Mouse (Mus musculus) liver, embryonic 11.5 days (tissue): ENCODE measurements around the gene Gzf1. TPM values are rescaled to one million over a fixed set of nuclear protein-coding genes. Genes with fewer than 3 reads are reported as not detected.

Experiments
- ATAC-seq: fragments of 200-750 bp; cut with Nextera tagmentation; replicated peaks from 2 replicates; pipeline ENCODE4 v1.8.0; 2017; ENCODE audit warnings: moderate number of reproducible peaks, mild to moderate bottlenecking, moderate TSS enrichment, moderate library complexity; ENCODE audit not compliant: low FRiP score
- DNase-seq: peaks from one replicate; pipeline ENCODE4 v3.0.0-alpha.2; 2017; ENCODE audit warnings: low spot score
- H3K27ac ChIP-seq: fragments of 300-500 bp; sonication (generic); 2 replicates; pipeline ENCODE4 v1.5.1; 2014; ENCODE audit warnings: mild to moderate bottlenecking, low read depth, low read length, control low read depth
- H3K27me3 ChIP-seq: fragments of 300-500 bp; sonication (generic); replicated peaks from 2 replicates; pipeline ENCODE4 v1.6.1; 2014; ENCODE audit warnings: low read length, mixed read lengths; ENCODE audit not compliant: control insufficient read depth, insufficient read depth
- H3K36me3 ChIP-seq: fragments of 300-500 bp; sonication (generic); 2 replicates; pipeline ENCODE4 v1.6.1; 2014; ENCODE audit warnings: mild to moderate bottlenecking, low read length, moderate library complexity, mixed read lengths; ENCODE audit not compliant: control insufficient read depth, insufficient read depth
- H3K4me1 ChIP-seq: fragments of 300-500 bp; sonication (generic); replicated peaks from 2 replicates; pipeline ENCODE4 v1.6.1; 2014; ENCODE audit warnings: low read length, mixed read lengths; ENCODE audit not compliant: control insufficient read depth, insufficient read depth
- H3K4me2 ChIP-seq: fragments of 300-500 bp; sonication (generic); 2 replicates; pipeline ENCODE4 v1.6.1; 2014; ENCODE audit warnings: mild to moderate bottlenecking, control low read depth, moderate library complexity
- H3K4me3 ChIP-seq: fragments of 300-500 bp; sonication (generic); 2 replicates; pipeline ENCODE4 v1.5.1; 2014; ENCODE audit warnings: low read depth, low read length, control low read depth
- H3K9ac ChIP-seq: fragments of 300-500 bp; sonication (generic); 2 replicates; pipeline ENCODE4 v1.6.1; 2014; ENCODE audit warnings: low read depth, low read length, control low read depth
- H3K9me3 ChIP-seq: fragments of 300-500 bp; sonication (generic); 2 replicates; pipeline ENCODE4 v1.6.1; 2016; ENCODE audit warnings: low read length, inconsistent platforms, mixed read lengths; ENCODE audit not compliant: control insufficient read depth
- WGBS: fragments of 180-500 bp; shearing (Covaris S2); extraction: QIAGEN DNeasy Blood & Tissue Kit; methylation state at CpG from one replicate; pipeline ENCODE4 v1.1.7; 2014; 5-methylcytosine and 5-hydroxymethylcytosine counted together
- polyA plus RNA-seq: library from polyadenylated mRNA; unstranded; fragments of >200 nt; fragmentation: Nextera tagmentation; extraction: Ambion mirVana; gene quantifications from 2 replicates; pipeline ENCODE4 v1.2.1, GENCODE M21; 2014

The Gzf1 gene
- polyA plus RNA-seq, 1 experiment from 2014 or later = 16.7 TPM

DNA sequence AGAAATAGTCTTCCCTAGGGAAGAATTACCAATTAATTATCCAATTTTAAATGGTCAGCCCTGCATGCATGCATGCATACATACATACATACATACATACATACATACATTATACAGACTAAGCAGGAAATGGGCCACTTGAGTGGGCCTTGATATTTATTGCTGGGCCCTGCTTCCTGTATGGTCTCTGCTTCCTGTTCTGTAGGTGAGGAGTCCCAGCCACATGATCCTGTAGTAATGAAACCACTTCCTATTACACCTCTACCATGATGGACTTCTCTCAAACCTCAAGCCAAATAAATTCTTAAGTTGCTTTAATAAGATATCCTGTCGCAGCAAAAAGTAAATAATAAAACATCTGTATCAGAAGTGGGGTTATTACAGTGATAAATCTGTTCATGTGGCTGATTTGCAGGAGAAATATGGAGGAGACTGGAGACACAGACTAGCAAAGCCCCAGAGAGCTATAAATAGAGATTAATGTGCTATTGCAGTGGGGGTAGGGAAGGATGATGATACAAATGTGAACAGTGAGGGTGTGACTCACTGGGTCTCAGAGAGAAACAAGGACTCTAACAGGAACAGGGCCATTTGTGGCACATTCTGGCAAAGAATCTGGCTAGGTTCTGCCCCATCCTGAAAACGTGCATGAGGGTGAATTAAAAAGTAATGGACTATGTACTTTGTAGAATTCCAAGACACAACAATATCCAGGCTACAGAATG lies 38.6 kb downstream of the Gzf1 start:
- H3K4me1 ChIP-seq = no peaks in the 10 kb centered on the region
- 49% methylated on average over 2 of the region's 2 CpGs for WGBS
- no peak for DNase-seq

GRCm38 (mm10) chr2:148731614-148732326 lies 50.9 kb downstream of the Gzf1 start:
- WGBS = 3% methylated on average over 35 of the region's 35 CpGs
- peak; percentile 64 for ATAC-seq
- H3K27ac ChIP-seq = no peak overlapping the region
- 0 out of 2 replicates have a peak, but pooled peaks cover 4% of the 10 kb centered on the region for H3K4me1 ChIP-seq
- no peaks in the 10 kb centered on the region for H3K27me3 ChIP-seq
- no peaks in the 10 kb centered on the region for H3K9me3 ChIP-seq
- no peaks in the 10 kb centered on the region for H3K36me3 ChIP-seq
- peak overlapping the region; percentile 77 for H3K4me3 ChIP-seq
- DNase-seq = peak; percentile 40
- peak overlapping the region; percentile 94 for H3K4me2 ChIP-seq
- peak overlapping the region; percentile 77 for H3K9ac ChIP-seq

More for the DNA sequence above, 38.6 kb downstream of the Gzf1 start:
- H3K9ac ChIP-seq = no peak overlapping the region
- H3K9me3 ChIP-seq = no peaks in the 10 kb centered on the region
- no peaks in the 10 kb centered on the region for H3K27me3 ChIP-seq
- H3K4me3 ChIP-seq = no peak overlapping the region
- H3K27ac ChIP-seq = no peak overlapping the region
- H3K4me2 ChIP-seq = no peak overlapping the region
- no peaks in the 10 kb centered on the region for H3K36me3 ChIP-seq
- ATAC-seq = no peak

- Histone ChIP-seq H3K9me3 (no peaks in the 10 kb centered on the region), H3K4me2 (peak within 1 kb of the TSS; percentile 94), H3K27me3 (no peaks in the 10 kb centered on the region), H3K27ac (no peak within 1 kb of the TSS), H3K36me3 (no peaks in the 10 kb centered on the region), H3K4me1 (0 out of 2 replicates have a peak, but pooled peaks cover 4% of the 10 kb centered on the region), H3K9ac (peak within 1 kb of the TSS; percentile 77), H3K4me3 (peak within 1 kb of the TSS; percentile 77)
- peak; percentile 99 for ATAC-seq
- peak; percentile 85 for DNase-seq
- WGBS = 4% methylated on average over 18 of the region's 18 CpGs
Observed at GRCm38 (mm10) chr2:148732327-148733000, 51.6 kb downstream of the Gzf1 start, which contains the start of gene Napb. Napb (minus strand) TSS chr2:148732467.

Other genes starting within 250 kb of the Gzf1 start
- gene Cd93, start 237.5 kb upstream of the Gzf1 start, polyA plus RNA-seq = 4.6 and 5.0 TPM in 2 replicates
- 104 and 108 TPM in 2 replicates for gene Nxt1, start 8.4 kb upstream of the Gzf1 start, polyA plus RNA-seq
- 1.4 and 1.5 TPM in 2 replicates for gene Napb, start 51.4 kb downstream of the Gzf1 start, polyA plus RNA-seq
- not detected in 2 replicates for gene Cstl1, start 69.3 kb downstream of the Gzf1 start, polyA plus RNA-seq
- gene Cst11, start 90.5 kb downstream of the Gzf1 start, polyA plus RNA-seq = not detected in 2 replicates
- not detected in 2 replicates for gene 8030411F24Rik, start 101.0 kb downstream of the Gzf1 start, polyA plus RNA-seq
- gene Cst12, start 108.3 kb downstream of the Gzf1 start, polyA plus RNA-seq = not detected in 2 replicates
- not detected in 2 replicates for gene Cst8, start 117.8 kb downstream of the Gzf1 start, polyA plus RNA-seq
- gene Cst13, start 139.1 kb downstream of the Gzf1 start, polyA plus RNA-seq = not detected in 2 replicates
- not detected in 2 replicates for gene Cst9, start 154.1 kb downstream of the Gzf1 start, polyA plus RNA-seq
- gene 9230104L09Rik, start 184.0 kb downstream of the Gzf1 start, polyA plus RNA-seq = not detected in 2 replicates
- 209 and 224 TPM in 2 replicates for gene Cst3, start 194.7 kb downstream of the Gzf1 start, polyA plus RNA-seq